Mouse (Mus musculus) lung, embryonic 14.5 days (tissue): ENCODE data around the gene Fosl2. TPM values are rescaled to one million over a fixed set of nuclear protein-coding genes. Genes with fewer than 3 reads are reported as not detected.
A peak's percentile ranks its signal among the peaks of the same experiment; 100 is the strongest.

ENCODE experiments used
- ATAC-seq: fragments of 200-750 bp; cut with Nextera tagmentation; 2 replicates; pipeline ENCODE4 v1.8.0; 2017; ENCODE audit warnings: mild to moderate bottlenecking, moderate TSS enrichment, moderate library complexity; ENCODE audit not compliant: insufficient read depth
- DNase-seq: peaks from one replicate; pipeline ENCODE4 v3.0.0-alpha.2; 2015
- H3K27ac ChIP-seq: fragments of 300-500 bp; sonication (generic); 2 replicates; pipeline ENCODE4 v1.5.1; 2014; ENCODE audit warnings: low read depth, mild to moderate bottlenecking, moderate library complexity
- H3K27me3 ChIP-seq: fragments of 300-500 bp; sonication (generic); 2 replicates; pipeline ENCODE4 v1.6.1; 2014; ENCODE audit warnings: low read length, control low read depth; ENCODE audit not compliant: insufficient read depth
- H3K36me3 ChIP-seq: fragments of 300-500 bp; sonication (generic); 2 replicates; pipeline ENCODE4 v1.6.1; 2014; ENCODE audit warnings: control low read depth; ENCODE audit not compliant: insufficient read depth
- H3K4me1 ChIP-seq: fragments of 300-500 bp; sonication (generic); 2 replicates; pipeline ENCODE4 v1.6.1; 2014; ENCODE audit warnings: antibody characterized with exemption, control low read depth; ENCODE audit not compliant: insufficient read depth
- H3K4me2 ChIP-seq: fragments of 300-500 bp; sonication (generic); 2 replicates; pipeline ENCODE4 v1.6.1; 2014; ENCODE audit warnings: mild to moderate bottlenecking
- H3K4me3 ChIP-seq: fragments of 300-500 bp; sonication (generic); 2 replicates; pipeline ENCODE4 v1.5.1; 2014; ENCODE audit warnings: low read depth, low read length
- H3K9ac ChIP-seq: fragments of 300-500 bp; sonication (generic); 2 replicates; pipeline ENCODE4 v1.6.1; 2014
- H3K9me3 ChIP-seq: fragments of 300-500 bp; sonication (generic); 2 replicates; pipeline ENCODE4 v1.6.1; 2016; ENCODE audit warnings: low read depth, low read length, control low read depth
- CTCF ChIP-seq: IDR thresholded peaks from 2 replicates; pipeline ENCODE4 v1.5.1; 2016; ENCODE audit warnings: antibody characterized with exemption, low read depth
- WGBS: fragments of 180-500 bp; shearing (Covaris S2); extraction: QIAGEN DNeasy Blood & Tissue Kit; methylation state at CpG from one replicate; pipeline ENCODE4 v1.1.7; 2014; 5-methylcytosine and 5-hydroxymethylcytosine counted together
- polyA plus RNA-seq: library from polyadenylated mRNA; unstranded; fragments of >200 nt; fragmentation: Nextera tagmentation; extraction: Ambion mirVana; gene quantifications from 2 replicates; pipeline ENCODE4 v1.2.1, GENCODE M21; 2014

The Fosl2 gene
- polyA plus RNA-seq, 1 experiment from 2014 or later = 3.9 TPM

DNA sequence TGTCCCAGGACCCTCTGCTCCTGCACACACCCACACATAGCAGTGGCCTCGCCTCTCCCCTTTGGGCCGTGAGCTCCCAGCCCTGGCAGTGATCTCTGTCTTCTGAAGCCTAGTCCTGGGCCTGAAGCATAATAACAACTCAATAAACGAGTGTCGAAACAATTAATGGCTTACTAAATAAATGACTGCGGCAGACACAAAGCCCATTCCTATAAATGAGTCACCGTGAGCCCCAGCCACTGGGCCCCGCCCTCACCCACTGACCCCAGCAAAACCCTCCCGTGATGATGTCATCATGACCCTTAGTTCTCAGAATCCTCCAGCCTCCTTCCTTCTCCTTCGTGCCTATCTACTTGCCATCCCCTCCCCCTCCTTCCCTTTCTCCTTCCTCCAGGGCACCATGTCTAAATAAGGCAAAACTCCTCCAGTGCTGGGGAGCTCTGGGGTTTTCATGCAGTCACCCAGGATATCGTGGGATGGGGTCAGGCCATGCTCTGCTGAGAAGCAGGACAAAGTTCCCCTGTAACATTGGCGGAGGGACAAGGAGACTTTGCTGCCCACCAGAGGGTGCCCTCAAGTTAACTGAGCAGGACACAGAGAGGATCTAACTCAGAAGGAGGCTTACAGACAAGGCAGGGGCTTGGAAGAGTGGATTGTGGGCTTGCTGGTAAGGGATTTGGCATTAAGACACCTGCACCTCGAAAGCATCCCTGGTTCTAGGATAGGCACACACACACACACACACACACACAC lies 60.4 kb downstream of the Fosl2 start:
- no peak overlapping the region for H3K4me3 ChIP-seq
- 55% methylated on average over 12 of the region's 12 CpGs for WGBS
- H3K36me3 ChIP-seq = no peaks in the 10 kb centered on the region
- H3K9ac ChIP-seq = no peak overlapping the region
- no peaks in the 10 kb centered on the region for H3K9me3 ChIP-seq
- H3K27me3 ChIP-seq = no peaks in the 10 kb centered on the region
- H3K4me1 ChIP-seq = no peaks in the 10 kb centered on the region
- DNase-seq = peak; percentile 8
- peak; percentile 26 for TF ChIP-seq CTCF
- H3K27ac ChIP-seq = no peak overlapping the region
- no peak overlapping the region for H3K4me2 ChIP-seq
- ATAC-seq = no peak

DNA sequence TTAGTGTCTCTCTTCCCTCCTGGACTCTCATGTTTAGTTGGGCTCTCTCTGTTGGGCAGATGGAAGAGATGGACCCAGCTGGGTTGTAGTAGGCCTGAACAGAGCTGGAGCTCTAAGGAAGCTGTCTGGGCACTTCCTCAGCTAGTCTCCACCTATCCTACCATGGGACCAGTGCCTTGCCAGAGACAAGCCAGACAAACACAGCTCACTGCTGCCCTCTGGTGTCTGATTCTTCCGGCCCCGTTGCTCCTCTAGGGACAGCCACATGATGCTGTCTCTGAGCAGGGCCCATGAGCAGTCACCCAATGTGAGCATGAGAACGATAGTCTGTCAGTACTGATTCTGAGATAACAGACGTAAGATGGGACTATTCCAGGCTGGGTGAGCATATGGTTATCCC lies 62.1 kb downstream of the Fosl2 start:
- DNase-seq (peak; percentile 96), ATAC-seq (peak; percentile 84)
- Histone ChIP-seq H3K9me3 (no peaks in the 10 kb centered on the region), H3K4me1 (no peaks in the 10 kb centered on the region), H3K4me2 (no peak overlapping the region), H3K9ac (no peak overlapping the region), H3K27ac (no peak overlapping the region), H3K36me3 (no peaks in the 10 kb centered on the region), H3K27me3 (no peaks in the 10 kb centered on the region), H3K4me3 (no peak overlapping the region)
- TF ChIP-seq CTCF = peak; percentile 97
- 10% methylated on average over 4 of the region's 4 CpGs for WGBS

DNA sequence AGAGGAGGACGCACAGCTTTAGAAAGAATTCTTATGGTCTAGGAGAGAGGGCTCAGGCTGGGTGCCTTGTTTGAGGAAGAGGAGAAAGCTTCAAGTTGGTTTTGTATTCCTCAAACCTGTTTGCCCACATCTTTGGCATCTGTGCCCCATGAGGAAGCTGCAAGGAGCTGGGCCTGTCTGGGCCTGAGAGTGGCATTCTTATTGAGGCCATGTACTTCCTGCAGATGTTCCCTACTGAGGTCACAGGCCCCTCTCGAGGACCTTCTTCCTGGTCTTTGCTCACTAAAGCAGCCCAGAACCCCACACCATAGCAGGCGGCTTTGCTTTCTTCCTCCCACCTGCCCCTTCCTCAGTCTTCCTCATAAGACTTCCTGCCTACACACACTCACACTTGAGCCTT lies 63.5 kb downstream of the Fosl2 start:
- DNase-seq (no peak), ATAC-seq (no peak)
- 71% methylated on average over 3 of the region's 3 CpGs for WGBS
- Histone ChIP-seq H3K9ac (no peak overlapping the region), H3K27ac (no peak overlapping the region), H3K4me3 (no peak overlapping the region), H3K27me3 (no peaks in the 10 kb centered on the region), H3K36me3 (no peaks in the 10 kb centered on the region), H3K9me3 (no peaks in the 10 kb centered on the region), H3K4me1 (no peaks in the 10 kb centered on the region), H3K4me2 (no peak overlapping the region)
- TF ChIP-seq CTCF = no peak

DNA sequence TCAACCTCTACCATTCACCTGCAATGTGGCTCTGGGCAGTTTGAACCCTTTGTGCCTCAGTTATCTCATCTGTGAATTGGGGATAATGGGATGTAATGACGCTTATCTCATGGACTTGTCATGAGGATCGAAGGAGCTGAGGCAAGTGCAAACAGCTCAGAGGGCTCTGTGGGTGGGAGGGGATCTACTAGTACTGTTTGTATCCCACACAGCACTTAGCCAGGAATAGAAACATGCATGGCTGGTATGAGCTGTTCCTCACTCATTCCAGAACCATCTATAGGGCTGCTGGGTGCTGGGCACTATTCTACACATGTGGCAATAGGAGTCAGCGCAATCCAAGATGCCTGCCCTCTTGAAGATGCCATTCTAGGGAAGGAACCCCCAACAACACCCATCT lies 64.0 kb downstream of the Fosl2 start:
- no peaks in the 10 kb centered on the region for H3K4me1 ChIP-seq
- H3K27ac ChIP-seq = no peak overlapping the region
- ATAC-seq = no peak
- no peaks in the 10 kb centered on the region for H3K27me3 ChIP-seq
- H3K4me3 ChIP-seq = no peak overlapping the region
- no peaks in the 10 kb centered on the region for H3K36me3 ChIP-seq
- H3K9ac ChIP-seq = no peak overlapping the region
- no peak for DNase-seq
- no peak for TF ChIP-seq CTCF
- 84% methylated on average over 3 of the region's 3 CpGs for WGBS
- no peak overlapping the region for H3K4me2 ChIP-seq
- H3K9me3 ChIP-seq = no peaks in the 10 kb centered on the region

DNA sequence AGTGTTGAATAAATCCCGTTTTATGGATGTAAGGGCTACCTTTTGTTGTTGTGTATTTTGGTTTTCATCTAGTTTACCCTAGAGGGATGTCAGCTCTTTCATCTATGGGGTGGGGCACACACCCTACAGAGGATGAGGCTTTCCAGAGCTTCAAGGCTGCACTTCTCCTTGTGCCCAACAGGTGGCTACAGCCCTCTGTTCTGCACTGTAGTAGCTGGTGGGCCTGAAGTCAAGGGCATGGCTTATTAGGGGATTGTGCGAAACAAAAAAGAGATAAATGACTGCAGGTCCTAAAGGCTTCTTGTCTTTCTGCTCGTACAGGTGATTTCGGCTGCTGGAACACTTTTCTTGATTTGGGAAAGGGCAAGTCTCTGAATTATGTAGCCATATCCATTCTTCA lies 69.1 kb downstream of the Fosl2 start:
- WGBS = 73% methylated on average over 4 of the region's 4 CpGs
- Histone ChIP-seq H3K4me2 (no peak overlapping the region), H3K4me1 (no peaks in the 10 kb centered on the region), H3K9me3 (no peaks in the 10 kb centered on the region), H3K27ac (no peak overlapping the region), H3K9ac (no peak overlapping the region), H3K4me3 (no peak overlapping the region), H3K36me3 (no peaks in the 10 kb centered on the region), H3K27me3 (no peaks in the 10 kb centered on the region)
- peak; percentile 73 for TF ChIP-seq CTCF
- DNase-seq = peak; percentile 41
- no peak for ATAC-seq

DNA sequence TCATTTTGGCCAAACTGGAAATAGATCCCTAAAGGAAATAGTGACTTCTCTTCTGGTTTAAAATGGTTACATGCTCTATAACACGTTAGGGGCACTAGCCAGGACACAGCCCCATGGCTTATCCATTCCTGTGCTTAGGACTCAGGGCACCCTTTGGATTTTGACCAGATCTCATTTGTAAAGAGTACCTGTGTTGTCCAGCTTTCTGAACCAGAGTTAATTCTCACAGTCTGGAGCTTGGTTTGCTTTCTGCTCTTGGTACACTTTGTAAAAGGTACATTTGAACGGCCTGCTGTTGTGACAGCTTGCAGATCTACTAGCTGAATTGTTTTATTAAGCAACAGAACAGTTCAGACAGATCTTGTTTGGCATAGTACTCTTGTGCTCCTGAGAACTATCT lies 71.1 kb downstream of the Fosl2 start:
- WGBS = 61% methylated on average over 2 of the region's 2 CpGs
- Histone ChIP-seq H3K9me3 (no peaks in the 10 kb centered on the region), H3K27ac (no peak overlapping the region), H3K27me3 (no peaks in the 10 kb centered on the region), H3K9ac (no peak overlapping the region), H3K36me3 (no peaks in the 10 kb centered on the region), H3K4me3 (no peak overlapping the region), H3K4me2 (no peak overlapping the region), H3K4me1 (no peaks in the 10 kb centered on the region)
- DNase-seq (no peak), ATAC-seq (no peak)
- no peak for TF ChIP-seq CTCF

Other genes starting within 250 kb of the Fosl2 start
- gene Plb1, start 96.9 kb downstream of the Fosl2 start, polyA plus RNA-seq = 10.9 and 11.4 TPM in 2 replicates